Mouse (Mus musculus) WW6 (cell line): ENCODE results near the gene Gm5475.

Experiments
- DNase-seq: peaks from one replicate; pipeline ENCODE4 v3.0.0-alpha.2; 2013; ENCODE audit warnings: low read depth, low spot score

Gene Gm5475

GRCm38 (mm10) chr15:100448572-100448971 is 26.6 kb downstream of the Gm5475 start:
- no peak for DNase-seq

- no peak for DNase-seq
These were observed 27.5 kb downstream of the Gm5475 start for GRCm38 (mm10) chr15:100449495-100449894.

- no peak for DNase-seq
These were observed 29.3 kb downstream of the Gm5475 start for GRCm38 (mm10) chr15:100451245-100451644.

GRCm38 (mm10) chr15:100452486-100452885 is 30.5 kb downstream of the Gm5475 start:
- no peak for DNase-seq

DNA sequence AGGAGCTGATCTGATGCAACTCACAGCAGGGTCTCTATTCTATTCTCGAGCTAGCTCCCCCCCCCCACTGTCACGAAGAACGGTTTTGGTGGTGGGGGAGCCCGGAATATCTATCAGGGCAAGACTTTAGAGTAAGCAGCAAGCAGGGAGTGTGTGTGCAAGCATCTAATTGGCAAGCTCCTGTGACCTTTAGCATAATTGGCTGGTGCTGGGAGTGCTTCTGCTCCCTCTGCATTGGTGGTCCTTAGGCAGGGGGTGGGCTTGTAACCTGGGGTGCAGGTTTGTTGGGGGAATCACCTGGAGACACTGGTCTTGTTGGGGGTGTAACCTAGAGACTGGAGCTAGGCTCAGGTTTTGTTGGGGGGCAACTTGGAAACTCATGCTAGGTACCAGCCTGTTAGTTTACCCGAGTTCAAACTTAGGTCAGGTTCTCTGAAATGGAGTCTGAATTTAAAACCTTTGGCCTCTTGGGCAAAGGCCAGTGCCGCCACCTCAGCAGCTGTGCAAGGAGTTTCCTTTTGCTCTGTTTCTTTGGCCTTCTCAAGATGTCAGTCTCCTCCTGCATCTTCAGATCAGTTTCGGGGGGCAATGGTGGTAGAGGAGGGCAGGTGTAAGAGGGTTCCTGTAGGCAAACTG is 34.5 kb downstream of the Gm5475 start:
- no peak for DNase-seq

DNA sequence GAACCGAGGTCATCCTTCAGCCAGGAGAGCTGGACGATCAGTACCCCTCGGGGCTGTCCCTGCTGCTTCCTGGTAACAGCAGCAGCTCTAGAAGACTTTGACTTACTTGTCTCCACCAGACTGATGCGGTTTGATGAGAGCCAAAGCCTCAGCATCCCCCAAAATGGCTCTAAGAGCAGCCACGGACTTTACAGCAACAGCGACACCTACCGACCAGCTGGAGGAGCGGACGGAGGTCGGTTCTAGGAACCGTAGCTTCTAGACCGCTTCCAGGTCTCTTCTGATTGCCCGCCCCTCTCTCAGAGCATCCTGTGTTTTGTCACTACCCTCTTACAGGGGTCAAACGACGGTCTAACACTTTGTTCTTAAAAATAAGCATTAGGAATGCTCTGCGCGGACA is 35.4 kb downstream of the Gm5475 start:
- no peak for DNase-seq

- DNase-seq = no peak
These were observed 36.1 kb downstream of the Gm5475 start for GRCm38 (mm10) chr15:100458055-100458454.

GRCm38 (mm10) chr15:100460942-100461341 is 39.0 kb downstream of the Gm5475 start:
- no peak for DNase-seq

DNA sequence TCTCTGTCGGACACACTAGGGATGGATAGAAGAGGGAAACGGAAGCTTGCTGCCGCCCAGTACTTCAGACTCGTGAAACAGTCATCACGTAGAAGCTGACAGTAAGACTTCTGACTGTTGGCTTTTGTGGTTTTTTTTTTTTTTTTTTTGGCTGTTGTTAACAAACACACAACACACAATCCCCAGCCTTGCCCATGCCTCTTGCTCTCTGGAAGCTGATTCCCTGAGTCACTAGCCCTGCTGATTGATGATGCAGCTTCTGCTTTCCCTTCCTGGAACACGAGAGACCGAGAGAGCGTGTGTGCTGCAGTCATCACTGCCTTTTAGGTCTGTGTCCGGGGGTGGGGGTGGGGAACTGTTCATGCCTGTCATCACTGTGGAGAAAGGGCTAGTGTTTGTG is 39.7 kb downstream of the Gm5475 start:
- no peak for DNase-seq

DNA sequence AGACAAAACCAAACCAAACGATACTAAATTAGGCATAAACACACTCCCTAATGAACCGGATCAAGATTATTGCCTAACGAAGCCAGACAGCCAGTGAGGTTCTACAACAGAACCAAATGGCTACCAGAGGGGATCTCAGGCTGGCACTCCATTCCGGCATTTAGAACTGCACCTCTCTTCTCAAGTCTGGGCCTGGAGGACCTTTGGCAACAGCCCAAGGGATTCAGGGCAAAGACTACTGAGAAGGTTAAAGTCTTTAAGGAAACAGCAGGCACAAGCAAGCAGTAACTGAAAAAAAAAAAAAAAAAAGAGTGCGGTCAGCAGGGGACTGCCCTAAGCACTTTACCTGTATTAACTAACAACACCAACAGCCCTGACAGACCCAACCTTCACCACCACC is 40.1 kb downstream of the Gm5475 start:
- DNase-seq = no peak

GRCm38 (mm10) chr15:100463712-100464111 is 41.8 kb downstream of the Gm5475 start:
- DNase-seq = no peak

DNA sequence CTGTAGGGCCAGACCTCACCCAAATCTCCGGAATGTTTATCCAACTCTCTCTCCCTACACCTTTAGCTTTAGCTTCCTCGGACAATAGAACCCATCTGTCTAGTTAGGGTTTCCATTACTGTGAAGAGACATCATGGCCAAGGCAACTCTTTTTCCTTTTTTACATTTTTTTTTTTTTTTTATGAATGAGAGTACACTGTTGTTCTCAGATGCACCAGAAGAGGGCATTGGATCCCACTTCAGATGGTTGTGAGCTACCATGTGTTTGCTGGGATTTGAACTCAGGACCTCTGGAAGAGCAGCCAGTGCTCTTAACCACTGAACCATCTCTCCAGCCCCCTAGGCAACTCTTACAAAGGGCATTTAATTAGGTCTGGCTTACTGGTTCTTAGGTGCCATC is 43.5 kb downstream of the Gm5475 start:
- DNase-seq = no peak

DNA sequence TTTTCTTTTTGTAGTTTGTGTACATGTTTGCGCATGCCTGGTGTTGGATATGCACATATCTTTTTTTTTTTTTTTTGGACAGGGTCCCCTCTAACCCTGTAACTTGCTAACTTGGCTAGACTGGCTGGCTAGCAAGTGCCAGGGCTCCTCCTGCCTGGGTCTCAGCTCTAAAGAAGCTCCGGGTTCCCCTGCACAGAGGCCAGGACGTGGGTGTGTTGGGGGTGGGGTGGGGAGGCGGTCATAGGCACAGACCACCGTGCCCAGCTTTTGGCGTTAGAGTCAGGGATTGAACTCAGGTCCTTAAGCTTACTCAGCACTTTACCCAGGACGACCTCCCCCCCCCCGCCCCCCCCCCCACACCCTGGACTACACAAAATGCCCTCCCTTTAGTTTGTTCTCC is 45.8 kb downstream of the Gm5475 start:
- DNase-seq = no peak

GRCm38 (mm10) chr15:100468295-100469188 is 46.6 kb downstream of the Gm5475 start, which contains the start of gene Letmd1:
Letmd1 (plus strand) TSS chr15:100469023.
- DNase-seq = no peak

GRCm38 (mm10) chr15:100469189-100469545 is 47.2 kb downstream of the Gm5475 start:
- no peak for DNase-seq

- no peak for DNase-seq
These were observed 48.1 kb downstream of the Gm5475 start for GRCm38 (mm10) chr15:100470037-100470436.

GRCm38 (mm10) chr15:100473926-100474503 is 52.1 kb downstream of the Gm5475 start:
- DNase-seq = no peak
